Mouse (Mus musculus) mouse trophoblast stem cell (cell line): ENCODE data around the gene Msrb3.
"Not testable (repeated sequence)": the region's sequence is repeated elsewhere in the genome, so short reads cannot be mapped to it uniquely, and the experiment has no call there.

Experiments
- in situ Hi-C, 2 experiments: fragments of 300-500 bp; cut with MseI, MboI; formaldehyde crosslinking; loops; 2 replicates in 1 of 2; 3 replicates in 1 of 2; pipeline ENCODE4 v1.15.1; 2025

The Msrb3 gene

DNA sequence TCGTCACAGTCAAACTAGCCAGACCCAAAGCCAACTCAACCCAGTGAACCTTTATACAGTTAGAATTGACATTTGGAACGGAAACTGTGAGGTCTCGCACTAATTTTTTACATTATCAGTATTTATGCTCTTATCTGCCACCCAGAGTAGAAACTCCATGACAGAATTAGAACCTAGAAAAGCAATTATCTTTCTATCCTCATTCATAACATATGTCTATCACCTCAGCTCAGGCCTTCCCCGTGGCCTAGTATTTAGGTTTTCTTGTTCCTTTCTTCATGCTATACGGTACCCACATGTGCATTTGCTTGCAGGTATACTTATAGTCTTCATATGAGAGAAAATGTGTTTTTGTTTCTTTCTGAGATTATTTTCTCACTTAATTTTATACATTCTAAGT is 146.4 kb downstream of the Msrb3 start:
- in situ Hi-C loops, result no loop called here

DNA sequence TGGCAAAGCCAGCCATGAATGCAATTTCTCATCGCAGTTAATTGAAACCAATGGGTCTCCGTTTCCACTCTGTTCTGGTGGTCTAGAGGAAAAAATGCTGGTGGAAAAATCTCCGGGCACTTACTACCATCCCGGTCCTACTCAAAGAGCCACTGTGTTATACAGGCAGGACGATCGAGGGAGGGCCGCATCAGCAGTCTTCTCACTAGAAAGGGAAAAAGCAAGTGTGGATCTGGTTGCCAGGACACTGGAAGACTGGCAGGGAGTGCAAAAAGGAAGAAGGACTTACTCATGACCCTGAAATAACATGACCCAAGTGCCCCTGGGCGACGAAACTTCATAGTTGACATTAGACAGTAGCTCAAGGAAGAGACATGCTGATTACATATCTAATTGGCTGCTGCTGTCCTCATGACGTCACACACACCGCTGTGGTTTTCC is 147.1 kb downstream of the Msrb3 start:
- in situ Hi-C loops, result no loop called here

GRCm38 (mm10) chr10:120751295-120751722 is 147.6 kb downstream of the Msrb3 start:
- in situ Hi-C loops, result no loop called here

GRCm38 (mm10) chr10:120749556-120749955 is 149.3 kb downstream of the Msrb3 start:
- in situ Hi-C loops, result not testable (repeated sequence)

GRCm38 (mm10) chr10:120748156-120748555 is 150.7 kb downstream of the Msrb3 start:
- in situ Hi-C loops, result no loop called here

DNA sequence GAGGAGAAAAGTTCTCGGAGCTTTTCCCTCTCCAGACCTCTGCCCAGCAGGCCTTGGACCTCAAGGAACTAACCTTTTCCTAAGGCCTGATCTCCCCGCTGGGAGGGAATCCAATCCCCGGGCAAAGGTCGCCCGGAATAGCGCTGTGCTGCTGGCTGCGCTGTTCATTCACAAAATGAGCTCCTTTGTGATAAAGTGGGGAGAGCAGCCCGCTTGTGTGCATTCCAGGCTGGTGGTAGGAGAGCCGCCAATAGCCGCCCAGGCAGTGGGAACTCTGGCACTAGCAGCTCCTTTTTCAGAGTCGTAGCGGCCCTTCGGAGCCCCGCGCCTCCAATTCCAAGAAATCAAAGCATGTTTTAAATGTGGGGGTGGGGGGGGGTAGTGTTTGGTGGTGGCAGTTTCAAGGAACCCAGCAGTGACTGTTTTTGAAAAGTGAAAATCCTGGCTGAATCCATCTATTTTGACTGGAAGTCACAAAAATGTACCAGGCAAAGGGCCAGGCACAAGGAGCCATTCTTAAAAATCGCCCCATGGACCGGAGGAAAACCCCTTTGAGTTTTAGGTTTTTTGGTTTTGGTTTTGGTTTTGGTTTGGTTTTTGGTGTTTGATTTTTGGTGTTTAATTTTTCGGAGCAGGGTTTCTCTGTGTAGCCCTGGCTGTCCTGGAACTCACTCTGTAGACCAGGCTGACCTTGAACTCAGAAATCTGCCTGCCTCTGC is 153.6 kb downstream of the Msrb3 start:
- in situ Hi-C loops, result no loop called here

- in situ Hi-C loops, result no loop called here
These were observed 154.3 kb downstream of the Msrb3 start for GRCm38 (mm10) chr10:120744441-120745137.

DNA sequence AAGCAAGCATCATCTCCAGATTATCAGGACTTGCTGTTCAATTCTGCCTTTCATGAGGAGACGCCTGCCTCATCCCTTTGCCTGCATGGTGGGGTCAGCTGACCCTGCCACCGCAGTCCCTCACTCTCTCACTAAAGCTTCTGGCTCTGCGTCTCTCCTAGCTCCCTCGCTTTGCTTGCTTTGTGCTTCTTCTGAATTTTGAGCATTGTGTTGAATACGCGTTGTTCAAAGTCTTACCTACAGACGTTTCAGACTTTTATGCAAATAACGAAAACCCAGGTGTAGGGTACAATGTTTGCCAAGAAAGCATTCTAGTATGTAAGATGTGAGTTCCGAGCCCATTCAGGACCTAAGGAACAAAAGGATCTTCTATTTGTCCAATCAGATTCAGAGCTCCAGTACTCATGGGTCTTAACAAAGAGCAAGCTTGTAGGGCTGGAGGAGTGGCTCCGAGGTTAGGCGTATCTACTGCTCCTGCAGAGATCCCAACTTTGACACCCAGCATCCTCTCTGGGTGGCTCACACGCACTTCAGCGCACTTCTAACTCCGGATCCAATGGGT is 162.3 kb downstream of the Msrb3 start:
- in situ Hi-C loops, result no loop called here

- in situ Hi-C loops, result no loop called here
These were observed 163.0 kb downstream of the Msrb3 start for GRCm38 (mm10) chr10:120735722-120736507.

- in situ Hi-C loops, result no loop called here
These were observed 164.5 kb downstream of the Msrb3 start for GRCm38 (mm10) chr10:120734364-120734763.
